Mouse (Mus musculus) layer of hippocampus, adult 8-10 months (tissue): ENCODE data around the gene Arhgef10l. TPM values are rescaled to one million over a fixed set of nuclear protein-coding genes. Genes with fewer than 3 reads are reported as not detected.

Experiments used
- DNase-seq, 2 experiments: peaks; one replicate each; pipeline ENCODE4 v3.0.0; 2022; ENCODE audit warnings: low spot score in 2 of 2
- total RNA-seq, 4 experiments: library from RNA; stranded (reverse); gene quantifications; 2 replicates each; pipeline ENCODE4 v1.2.4; 2022

The Arhgef10l gene
- 10 to 100 TPM; 44.6 to 55.8 (median 46.7) TPM for total RNA-seq

GRCm38 (mm10) chr4:140665760-140666159 lies at the start of gene Arhgef10l:
Gene Arhgef10l (minus strand): TSS chr4:140666012.
- DNase-seq: no peak

- no peak for DNase-seq
These were observed 48.8 kb upstream of the Arhgef10l start for GRCm38 (mm10) chr4:140714586-140714985.

- peak; percentile 97 to 99 for DNase-seq
These were observed 47.9 kb upstream of the Arhgef10l start for GRCm38 (mm10) chr4:140713480-140714365.

GRCm38 (mm10) chr4:140711360-140711759 lies 45.5 kb upstream of the Arhgef10l start:
- no peak for DNase-seq

GRCm38 (mm10) chr4:140710781-140711180 lies 45.0 kb upstream of the Arhgef10l start:
- no peak for DNase-seq

- DNase-seq: no peak
These were observed 43.8 kb upstream of the Arhgef10l start for GRCm38 (mm10) chr4:140709617-140710016.

- no peak for DNase-seq
These were observed 43.3 kb upstream of the Arhgef10l start for GRCm38 (mm10) chr4:140709111-140709510.

- DNase-seq: no peak
These were observed 42.6 kb upstream of the Arhgef10l start for GRCm38 (mm10) chr4:140708297-140708927.

GRCm38 (mm10) chr4:140707615-140708014 lies 41.8 kb upstream of the Arhgef10l start:
- DNase-seq: no peak

GRCm38 (mm10) chr4:140704166-140704565 lies 38.4 kb upstream of the Arhgef10l start:
- no peak for DNase-seq

GRCm38 (mm10) chr4:140703636-140704035 lies 37.8 kb upstream of the Arhgef10l start:
- no peak for DNase-seq

- peak in 1 of 2 experiments; percentile 67 for DNase-seq
These were observed 37.0 kb upstream of the Arhgef10l start for GRCm38 (mm10) chr4:140702611-140703327.

GRCm38 (mm10) chr4:140701716-140702561 lies 36.1 kb upstream of the Arhgef10l start:
- DNase-seq: no peak

GRCm38 (mm10) chr4:140701049-140701715 lies 35.4 kb upstream of the Arhgef10l start:
- DNase-seq: peak; percentile 58 to 71

- DNase-seq: no peak
These were observed 34.6 kb upstream of the Arhgef10l start, which contains the start of gene Rcc2 for GRCm38 (mm10) chr4:140700269-140701018. Gene Rcc2 (plus strand): TSS chr4:140700541.

- DNase-seq: peak; percentile 74 to 83
These were observed 33.8 kb upstream of the Arhgef10l start for GRCm38 (mm10) chr4:140699441-140700127.

- no peak for DNase-seq
These were observed 30.1 kb upstream of the Arhgef10l start for GRCm38 (mm10) chr4:140695675-140696585.

GRCm38 (mm10) chr4:140695146-140695545 lies 29.3 kb upstream of the Arhgef10l start:
- no peak for DNase-seq
